Mouse (Mus musculus): ENCODE results near the gene Cdc42ep3. TPM values are rescaled to one million over a fixed set of nuclear protein-coding genes. Genes with fewer than 3 reads are reported as not detected.

The Cdc42ep3 gene
- polyA plus RNA-seq, 3 experiments from 2014 or later, result 37.0 to 40.4 (median 39.4) TPM

- ATAC-seq, result no peak
These were observed 69.8 kb downstream of the Cdc42ep3 start for GRCm38 (mm10) chr17:79285030-79285601.

Measured in inflammation-experienced regulatory T-cells, adult 6 months (primary cell).